Mouse (Mus musculus): Measurements from ENCODE around the gene Serinc3.

- no peak for TF ChIP-seq TCF12 (IDR thresholded peaks at IDR 0.05; ENCODE audit: insufficient read depth, poor library complexity, severe bottlenecking)
- no peak for TF ChIP-seq USF1 (IDR thresholded peaks at IDR 0.05; ENCODE audit: low read depth)
- no peak for TF ChIP-seq POLR2A (IDR thresholded peaks at IDR 0.05; ENCODE audit: insufficient read length, low read depth)
- TF ChIP-seq E2F4 (IDR thresholded peaks at IDR 0.05; ENCODE audit: insufficient read depth), result no peak
- no peak for TF ChIP-seq MAX (IDR thresholded peaks at IDR 0.05; ENCODE audit: low read depth)
- no peak for TF ChIP-seq SRF (IDR thresholded peaks at IDR 0.05; ENCODE audit: control insufficient read depth, insufficient read length, low read depth)
- no peak for TF ChIP-seq REST (IDR thresholded peaks at IDR 0.05; ENCODE audit: insufficient read depth, insufficient read length)
- no peak for TF ChIP-seq POLR2AphosphoS2 (IDR thresholded peaks at IDR 0.05; ENCODE audit: insufficient read length, low read depth)
- TF ChIP-seq MYOD1 (IDR thresholded peaks at IDR 0.05; ENCODE audit: control insufficient read depth in 1 of 3, insufficient read length in 2 of 3, low read depth in 2 of 3), result no peak
- TF ChIP-seq MYOG (IDR thresholded peaks at IDR 0.05; ENCODE audit: control insufficient read depth in 1 of 3, insufficient read depth in 1 of 3, insufficient read length in 2 of 3, low read depth in 2 of 3), result no peak
These were observed 43.9 kb downstream of the Serinc3 start for GRCm38 (mm10) chr2:163601066-163601465.

All from myocyte (in vitro differentiated cells).